Mouse (Mus musculus) C2C12 (cell line): ENCODE results near the gene Mapt.

Experiments used
- CEBPB ChIP-seq: IDR thresholded peaks from one replicate; pipeline ENCODE4 v1.6.1; 2011; ENCODE audit warnings: low read depth, mild to moderate bottlenecking, control low read depth, moderate library complexity
- CTCF ChIP-seq: IDR thresholded peaks from one replicate; pipeline ENCODE4 v1.5.1; 2011; ENCODE audit not compliant: control insufficient read depth, insufficient read depth, insufficient read length
- MAX ChIP-seq: IDR thresholded peaks from one replicate; pipeline ENCODE4 v1.6.1; 2011; ENCODE audit warnings: mild to moderate bottlenecking, control low read depth
- MYOD1 ChIP-seq: IDR thresholded peaks from one replicate; pipeline ENCODE4 v1.6.1; 2011; ENCODE audit warnings: low read depth; ENCODE audit not compliant: control insufficient read depth, insufficient read length
- USF1 ChIP-seq: IDR thresholded peaks from one replicate; pipeline ENCODE4 v1.6.1; 2011; ENCODE audit warnings: low read depth, mild to moderate bottlenecking, control low read depth, moderate library complexity

DNA sequence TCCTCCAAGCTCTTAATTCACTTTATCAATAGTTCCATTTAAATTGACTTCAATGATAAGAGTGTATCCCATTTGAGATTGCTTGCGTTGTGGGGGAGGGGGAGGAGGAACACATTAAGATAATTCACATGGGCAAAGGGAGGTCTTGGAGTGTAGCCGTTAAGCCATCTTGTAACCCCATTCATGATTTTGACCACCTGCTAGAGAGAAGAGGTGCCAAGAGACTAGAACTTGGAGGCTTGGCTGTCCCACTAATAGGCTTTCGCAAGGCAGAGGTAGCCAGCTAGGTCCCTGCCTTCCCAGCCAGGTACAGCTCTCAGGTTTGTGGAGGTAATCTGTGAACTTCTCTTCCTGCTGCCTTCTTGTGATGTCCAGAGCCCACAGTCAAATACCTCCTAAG is 100.0 kb downstream of the Mapt start:
- TF ChIP-seq CTCF: no peak
- no peak for TF ChIP-seq MYOD1
- TF ChIP-seq CEBPB: no peak
- TF ChIP-seq USF1: no peak
- TF ChIP-seq MAX: no peak
